Mouse (Mus musculus) liver, embryonic 12.5 days (tissue): ENCODE data around the gene Trpc3. TPM values are rescaled to one million over a fixed set of nuclear protein-coding genes. Genes with fewer than 3 reads are reported as not detected.

Source experiments
- ATAC-seq: fragments of 200-750 bp; cut with Nextera tagmentation; 2 replicates; pipeline ENCODE4 v1.8.0; 2017; ENCODE audit warnings: moderate number of reproducible peaks, mild to moderate bottlenecking, moderate library complexity
- H3K27ac ChIP-seq: fragments of 300-500 bp; sonication (generic); 2 replicates; pipeline ENCODE4 v1.5.1; 2016; ENCODE audit warnings: mild to moderate bottlenecking
- H3K27me3 ChIP-seq: fragments of 300-500 bp; sonication (generic); replicated peaks from 2 replicates; pipeline ENCODE4 v1.6.1; 2016; ENCODE audit warnings: mild to moderate bottlenecking, moderate library complexity
- H3K36me3 ChIP-seq: fragments of 300-500 bp; sonication (generic); 2 replicates; pipeline ENCODE4 v1.6.1; 2016; ENCODE audit warnings: mild to moderate bottlenecking, moderate library complexity
- H3K4me1 ChIP-seq: fragments of 300-500 bp; sonication (generic); 2 replicates; pipeline ENCODE4 v1.6.1; 2016
- H3K4me2 ChIP-seq: fragments of 300-500 bp; sonication (generic); 2 replicates; pipeline ENCODE4 v1.6.1; 2016; ENCODE audit warnings: mild to moderate bottlenecking, moderate library complexity
- H3K4me3 ChIP-seq: fragments of 300-500 bp; sonication (generic); 2 replicates; pipeline ENCODE4 v1.5.1; 2016; ENCODE audit warnings: mild to moderate bottlenecking, moderate library complexity
- H3K9ac ChIP-seq: fragments of 300-500 bp; sonication (generic); 2 replicates; pipeline ENCODE4 v1.6.1; 2016; ENCODE audit warnings: mild to moderate bottlenecking, moderate library complexity
- H3K9me3 ChIP-seq: fragments of 300-500 bp; sonication (generic); replicated peaks from 2 replicates; pipeline ENCODE4 v1.6.1; 2016; ENCODE audit warnings: mild to moderate bottlenecking, moderate library complexity
- WGBS: fragments of 180-500 bp; shearing (Covaris S2); methylation state at CpG from one replicate; pipeline ENCODE4 v1.1.7; 2016; ENCODE audit not compliant: insufficient replicate concordance; 5-methylcytosine and 5-hydroxymethylcytosine counted together
- polyA plus RNA-seq: library from polyadenylated mRNA; unstranded; fragments of >200 nt; fragmentation: Nextera tagmentation; extraction: Ambion mirVana; gene quantifications from 2 replicates; pipeline ENCODE4 v1.2.1, GENCODE M21; 2016

The Trpc3 gene
- polyA plus RNA-seq, 1 experiment from 2014 or later, result 0.81 TPM

DNA sequence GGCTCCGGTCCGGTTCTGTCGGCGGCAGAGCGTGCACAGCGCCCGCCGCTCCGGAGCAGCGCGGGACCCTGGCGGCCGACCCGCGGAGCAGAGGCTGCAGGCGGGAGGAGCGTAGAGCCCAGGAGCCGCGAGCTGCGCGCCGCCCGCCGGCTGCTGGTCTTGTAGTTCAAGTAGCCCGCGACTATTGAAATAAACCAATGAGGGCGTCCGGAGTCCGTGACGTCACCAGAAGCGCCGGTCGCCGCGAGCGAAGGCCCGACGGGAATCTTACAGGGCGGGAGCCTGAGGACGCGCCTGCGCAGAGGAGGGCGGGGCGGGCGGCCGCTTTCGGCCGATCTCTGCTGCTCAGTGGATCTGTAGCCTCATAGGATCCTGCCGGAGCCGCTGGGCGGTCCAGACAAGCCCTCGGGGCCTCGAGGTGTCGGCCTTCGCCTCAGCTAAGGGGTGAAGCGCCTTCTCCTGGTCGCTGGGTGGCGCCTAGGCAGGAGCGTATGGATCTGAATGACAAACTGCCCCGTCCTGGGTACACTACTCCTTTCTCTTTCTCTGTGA, 118.1 kb downstream of the Trpc3 start, which contains the start of gene Ccna2:
TSS of gene Ccna2 (minus strand) at position 324 of the 552 bp plus-strand sequence.
- Histone ChIP-seq H3K9ac (peak within 1 kb of the TSS; percentile 100), H3K4me2 (peak within 1 kb of the TSS; percentile 82), H3K27ac (peak within 1 kb of the TSS; percentile 94), H3K9me3 (no peaks in the 10 kb centered on the region), H3K4me3 (peak within 1 kb of the TSS; percentile 87), H3K27me3 (no peaks in the 10 kb centered on the region), H3K4me1 (peaks cover 34% of the 10 kb centered on the region), H3K36me3 (peaks cover 39% of the 10 kb centered on the region)
- ATAC-seq, result peak; percentile 98
- WGBS, result under 1% methylated on average over 60 of the region's 60 CpGs

DNA sequence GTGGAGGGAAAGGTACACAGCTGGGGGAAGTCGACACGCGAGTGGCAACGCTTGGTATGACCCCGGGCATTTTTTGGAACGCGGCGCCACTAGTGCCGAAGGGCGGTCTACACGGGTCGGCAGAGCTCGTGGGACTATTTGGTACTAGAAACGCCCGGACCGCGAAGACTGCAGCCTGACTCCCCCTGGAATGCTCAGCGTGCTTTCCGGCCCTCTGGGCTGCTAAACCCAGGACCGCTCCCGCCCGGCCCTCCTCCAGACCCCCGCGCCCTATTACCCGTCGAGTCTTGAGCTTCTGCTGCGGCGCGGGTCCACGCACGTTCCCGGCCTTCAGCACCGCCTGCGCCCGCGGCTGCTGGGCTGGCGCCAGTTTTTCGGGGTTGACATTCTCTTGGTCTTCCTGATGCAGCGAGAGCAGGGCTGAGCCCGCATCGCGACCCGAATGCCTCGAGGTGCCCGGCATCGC, 118.6 kb downstream of the Trpc3 start:
- 3% methylated on average over 46 of the region's 46 CpGs for WGBS
- peak overlapping the region; percentile 94 for H3K27ac ChIP-seq
- H3K4me3 ChIP-seq, result peak overlapping the region; percentile 87
- no peaks in the 10 kb centered on the region for H3K9me3 ChIP-seq
- peaks cover 34% of the 10 kb centered on the region for H3K4me1 ChIP-seq
- H3K36me3 ChIP-seq, result peaks cover 44% of the 10 kb centered on the region
- H3K9ac ChIP-seq, result peak overlapping the region; percentile 100
- ATAC-seq, result 0 out of 2 replicates have a peak, but pooled peaks have one; percentile 1
- no peaks in the 10 kb centered on the region for H3K27me3 ChIP-seq
- peak overlapping the region; percentile 82 for H3K4me2 ChIP-seq

Other genes with a start within 250 kb of the Trpc3 start
- gene Anxa5, start 214.3 kb downstream of the Trpc3 start, polyA plus RNA-seq, result 68.6 and 70.7 TPM in 2 replicates
- 0.83 and 1.4 TPM in 2 replicates for gene 1810062G17Rik, start 214.2 kb downstream of the Trpc3 start, polyA plus RNA-seq
- gene Gm11549, start 168.4 kb downstream of the Trpc3 start, polyA plus RNA-seq, result not detected in 2 replicates
- gene Exosc9, start 137.6 kb downstream of the Trpc3 start, polyA plus RNA-seq, result 56.6 and 57.8 TPM in 2 replicates
- 288 and 294 TPM in 2 replicates for gene Ccna2, start 118.0 kb downstream of the Trpc3 start, polyA plus RNA-seq
- gene Bbs7, start 76.7 kb downstream of the Trpc3 start, polyA plus RNA-seq, result 8.3 and 8.9 TPM in 2 replicates
- 22.5 and 22.8 TPM in 2 replicates for gene 4932438A13Rik, start 172.9 kb upstream of the Trpc3 start, polyA plus RNA-seq